Mouse (Mus musculus) liver, embryonic 14.5 days (tissue): ENCODE measurements at regions not wholly inside any gene's neighbourhood (a gene's known extent, or its start where the extent isn't known, plus 50 kb on each side); places are given as distances from the start of the nearest gene placed in this dataset.

Experiments used
- CTCF ChIP-seq: IDR thresholded peaks from 2 replicates; pipeline ENCODE4 v1.5.1; 2016; ENCODE audit warnings: antibody characterized with exemption, low read depth, control low read depth
- EP300 ChIP-seq: IDR thresholded peaks from 2 replicates; pipeline ENCODE4 v1.6.1; 2016; ENCODE audit warnings: antibody characterized with exemption, low read depth

- TF ChIP-seq CTCF, result no peak
- no peak for TF ChIP-seq EP300
These were observed 1326.0 kb upstream of the Zeb2 start for GRCm38 (mm10) chr2:46443061-46443685.
